Mouse (Mus musculus): ENCODE results near the gene Msh5. TPM values are rescaled to one million over a fixed set of nuclear protein-coding genes. Genes with fewer than 3 reads are reported as not detected.

Gene Msh5
- polyA plus RNA-seq, 1 experiment: 17.2 TPM

GRCm38 (mm10) chr17:35085208-35085865 lies 38.8 kb upstream of the Msh5 start, which contains the start of gene Ly6g6f:
Gene Ly6g6f (minus strand): TSS chr17:35085610.
- TF ChIP-seq POLR2A (IDR thresholded peaks at IDR 0.05; ENCODE audit: borderline replicate concordance, control insufficient read depth, low read depth, low read length) (no peak), CTCF (IDR thresholded peaks at IDR 0.05; ENCODE audit: control insufficient read depth, insufficient read depth, low read length) (no peak)
- no peaks in the 10 kb centered on the region; the same call in none of the 2 replicates for H3K4me1 ChIP-seq (ENCODE audit: control insufficient read depth, insufficient read depth, low read length)
- 59% methylated on average over 7 of the region's 7 CpGs for WGBS
- 0 out of 2 replicates have a peak within 1 kb of the TSS, but pooled peaks have one; percentile 9 for H3K27ac ChIP-seq (ENCODE audit: control insufficient read depth, insufficient read depth, low read depth, low read length, poor library complexity)
- H3K4me3 ChIP-seq (replicated peaks; ENCODE audit: control insufficient read depth, low read depth, low read length): peak within 1 kb of the TSS; percentile 15

GRCm38 (mm10) chr17:35083929-35084497 lies 37.5 kb upstream of the Msh5 start:
- Histone ChIP-seq H3K4me1 (ENCODE audit: control insufficient read depth, insufficient read depth, low read length) (no peaks in the 10 kb centered on the region; the same call in none of the 2 replicates), H3K4me3 (replicated peaks; ENCODE audit: control insufficient read depth, low read depth, low read length) (no peak overlapping the region), H3K27ac (ENCODE audit: control insufficient read depth, insufficient read depth, low read depth, low read length, poor library complexity) (no peak overlapping the region)
- 57% methylated on average over 3 of the region's 3 CpGs for WGBS
- TF ChIP-seq CTCF (IDR thresholded peaks at IDR 0.05; ENCODE audit: control insufficient read depth, insufficient read depth, low read length): no peak
- no peak for TF ChIP-seq POLR2A (IDR thresholded peaks at IDR 0.05; ENCODE audit: borderline replicate concordance, control insufficient read depth, low read depth, low read length)

GRCm38 (mm10) chr17:35082841-35083576 lies 36.5 kb upstream of the Msh5 start:
- TF ChIP-seq CTCF (IDR thresholded peaks at IDR 0.05; ENCODE audit: control insufficient read depth, insufficient read depth, low read length) (no peak), POLR2A (IDR thresholded peaks at IDR 0.05; ENCODE audit: borderline replicate concordance, control insufficient read depth, low read depth, low read length) (no peak)
- Histone ChIP-seq H3K27ac (ENCODE audit: control insufficient read depth, insufficient read depth, low read depth, low read length, poor library complexity) (no peak overlapping the region), H3K4me3 (replicated peaks; ENCODE audit: control insufficient read depth, low read depth, low read length) (no peak overlapping the region), H3K4me1 (ENCODE audit: control insufficient read depth, insufficient read depth, low read length) (peaks cover 1% of the 10 kb centered on the region; the same call in 1 of the 2 replicates)
- WGBS: 91% methylated on average over 16 of the region's 16 CpGs

- H3K4me1 ChIP-seq (ENCODE audit: control insufficient read depth, insufficient read depth, low read length): peaks cover 5% of the 10 kb centered on the region; the same call in 1 of the 2 replicates
Measured at GRCm38 (mm10) chr17:35080710-35081109, 34.2 kb upstream of the Msh5 start.

GRCm38 (mm10) chr17:35080248-35080647 lies 33.7 kb upstream of the Msh5 start:
- WGBS: 51% methylated on average over 6 of the region's 6 CpGs
- TF ChIP-seq POLR2A (IDR thresholded peaks at IDR 0.05; ENCODE audit: borderline replicate concordance, control insufficient read depth, low read depth, low read length) (no peak), CTCF (IDR thresholded peaks at IDR 0.05; ENCODE audit: control insufficient read depth, insufficient read depth, low read length) (no peak)

More at GRCm38 (mm10) chr17:35080710-35081109, 34.2 kb upstream of the Msh5 start:
- 86% methylated on average over 4 of the region's 4 CpGs for WGBS
- TF ChIP-seq CTCF (IDR thresholded peaks at IDR 0.05; ENCODE audit: control insufficient read depth, insufficient read depth, low read length) (no peak), POLR2A (IDR thresholded peaks at IDR 0.05; ENCODE audit: borderline replicate concordance, control insufficient read depth, low read depth, low read length) (no peak)
- Histone ChIP-seq H3K4me3 (replicated peaks; ENCODE audit: control insufficient read depth, low read depth, low read length) (no peak overlapping the region), H3K27ac (ENCODE audit: control insufficient read depth, insufficient read depth, low read depth, low read length, poor library complexity) (no peak overlapping the region)

GRCm38 (mm10) chr17:35079778-35080177 lies 33.2 kb upstream of the Msh5 start:
- TF ChIP-seq CTCF (IDR thresholded peaks at IDR 0.05; ENCODE audit: control insufficient read depth, insufficient read depth, low read length): peak; percentile 12; the same call in 1 of the 2 replicates
- TF ChIP-seq POLR2A (IDR thresholded peaks at IDR 0.05; ENCODE audit: borderline replicate concordance, control insufficient read depth, low read depth, low read length): no peak
- Histone ChIP-seq H3K4me3 (replicated peaks; ENCODE audit: control insufficient read depth, low read depth, low read length) (no peak overlapping the region), H3K27ac (ENCODE audit: control insufficient read depth, insufficient read depth, low read depth, low read length, poor library complexity) (peak overlapping the region; percentile 50; the same call in 1 of the 2 replicates), H3K4me1 (ENCODE audit: control insufficient read depth, insufficient read depth, low read length) (peaks cover 5% of the 10 kb centered on the region; the same call in 1 of the 2 replicates)
- WGBS: 39% methylated on average over 9 of the region's 9 CpGs

More at GRCm38 (mm10) chr17:35080248-35080647, 33.7 kb upstream of the Msh5 start:
- no peak overlapping the region for H3K4me3 ChIP-seq (replicated peaks; ENCODE audit: control insufficient read depth, low read depth, low read length)
- peaks cover 5% of the 10 kb centered on the region; the same call in 1 of the 2 replicates for H3K4me1 ChIP-seq (ENCODE audit: control insufficient read depth, insufficient read depth, low read length)
- H3K27ac ChIP-seq (ENCODE audit: control insufficient read depth, insufficient read depth, low read depth, low read length, poor library complexity): peak overlapping the region; percentile 2; the same call in 1 of the 2 replicates

- TF ChIP-seq CTCF (IDR thresholded peaks at IDR 0.05; ENCODE audit: control insufficient read depth, insufficient read depth, low read length) (peak; percentile 60), POLR2A (IDR thresholded peaks at IDR 0.05; ENCODE audit: borderline replicate concordance, control insufficient read depth, low read depth, low read length) (0 out of 2 replicates have a peak, but pooled peaks have one; percentile 27)
- H3K4me1 ChIP-seq (ENCODE audit: control insufficient read depth, insufficient read depth, low read length): peaks cover 5% of the 10 kb centered on the region; the same call in 1 of the 2 replicates
- peak within 1 kb of the TSS; percentile 4 for H3K4me3 ChIP-seq (replicated peaks; ENCODE audit: control insufficient read depth, low read depth, low read length)
- 4% methylated on average over 14 of the region's 14 CpGs for WGBS
- H3K27ac ChIP-seq (ENCODE audit: control insufficient read depth, insufficient read depth, low read depth, low read length, poor library complexity): no peak within 1 kb of the TSS
Measured at GRCm38 (mm10) chr17:35077786-35078233, 31.3 kb upstream of the Msh5 start, which contains the start of gene Ly6g6d. Gene Ly6g6d (minus strand): TSS chr17:35078065.

All from bone marrow, adult 2 months (tissue).